Mouse (Mus musculus): Measurements from ENCODE around the gene Cipc. TPM values are rescaled to one million over a fixed set of nuclear protein-coding genes. Genes with fewer than 3 reads are reported as not detected.

The Cipc gene
- polyA plus RNA-seq, 1 experiment from 2014 or later: 24.9 TPM

DNA sequence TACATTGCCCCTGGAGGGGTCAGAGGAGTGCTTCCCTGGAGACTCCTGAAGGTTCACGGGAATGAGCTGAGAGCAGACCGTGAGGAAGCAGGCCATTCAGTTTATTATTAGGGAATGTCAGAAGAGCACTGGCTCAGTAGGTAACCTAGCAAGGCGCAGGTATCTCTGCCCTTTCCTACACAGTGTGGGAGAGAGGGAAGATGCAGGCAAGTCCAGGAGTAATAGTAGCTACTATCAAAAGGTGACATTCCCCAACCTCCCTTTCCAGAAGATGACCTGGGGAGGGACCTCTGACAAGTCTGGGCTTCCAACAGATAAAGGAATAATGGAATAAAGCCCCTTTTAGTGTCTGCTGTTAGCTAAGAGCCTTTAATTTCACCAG is 22.4 kb downstream of the Cipc start:
- Histone ChIP-seq H3K4me3 (ENCODE audit: low read length) (no peak overlapping the region), H3K27me3 (ENCODE audit: insufficient read depth, low read length) (no peaks in the 10 kb centered on the region), H3K9me3 (ENCODE audit: low read length) (no peaks in the 10 kb centered on the region), H3K36me3 (ENCODE audit: insufficient read depth, low read length) (0 out of 2 replicates have a peak, but pooled peaks cover 4% of the 10 kb centered on the region), H3K4me2 (replicated peaks; ENCODE audit: low read depth, low read length) (no peak overlapping the region), H3K27ac (ENCODE audit: low read length) (no peak overlapping the region), H3K4me1 (ENCODE audit: insufficient read depth, low read length) (peaks cover 12% of the 10 kb centered on the region), H3K9ac (replicated peaks; ENCODE audit: low read length) (no peak overlapping the region)
- no peak for ATAC-seq (ENCODE audit: low FRiP score, low TSS enrichment)
- WGBS: 70% methylated on average over 3 of the region's 3 CpGs

DNA sequence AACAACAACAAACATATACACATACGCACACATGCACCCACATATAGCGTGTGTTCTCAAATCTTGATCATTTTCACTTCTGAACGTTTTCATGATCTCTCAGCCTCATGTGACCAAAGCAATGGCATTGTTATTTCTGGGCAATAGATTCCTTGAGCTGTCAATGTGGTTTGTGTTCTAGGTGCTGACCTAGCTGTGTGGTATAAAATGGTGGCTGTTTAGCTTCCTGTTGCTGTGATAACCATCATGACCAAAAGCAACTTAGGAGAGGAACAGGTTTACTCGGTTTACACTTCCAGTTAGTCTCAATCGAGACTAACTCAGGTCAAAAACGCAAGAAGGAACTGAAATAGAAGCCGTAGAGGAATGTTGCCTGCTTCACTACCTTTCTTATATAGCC is 24.2 kb downstream of the Cipc start:
- no peak overlapping the region for H3K4me2 ChIP-seq (replicated peaks; ENCODE audit: low read depth, low read length)
- ATAC-seq (ENCODE audit: low FRiP score, low TSS enrichment): no peak
- no peaks in the 10 kb centered on the region for H3K9me3 ChIP-seq (ENCODE audit: low read length)
- H3K9ac ChIP-seq (replicated peaks; ENCODE audit: low read length): no peak overlapping the region
- 88% methylated on average over 7 of the region's 7 CpGs for WGBS
- H3K4me3 ChIP-seq (ENCODE audit: low read length): no peak overlapping the region
- no peak overlapping the region for H3K27ac ChIP-seq (ENCODE audit: low read length)
- H3K4me1 ChIP-seq (ENCODE audit: insufficient read depth, low read length): peaks cover 23% of the 10 kb centered on the region
- H3K36me3 ChIP-seq (ENCODE audit: insufficient read depth, low read length): no peaks in the 10 kb centered on the region
- H3K27me3 ChIP-seq (ENCODE audit: insufficient read depth, low read length): no peaks in the 10 kb centered on the region

DNA sequence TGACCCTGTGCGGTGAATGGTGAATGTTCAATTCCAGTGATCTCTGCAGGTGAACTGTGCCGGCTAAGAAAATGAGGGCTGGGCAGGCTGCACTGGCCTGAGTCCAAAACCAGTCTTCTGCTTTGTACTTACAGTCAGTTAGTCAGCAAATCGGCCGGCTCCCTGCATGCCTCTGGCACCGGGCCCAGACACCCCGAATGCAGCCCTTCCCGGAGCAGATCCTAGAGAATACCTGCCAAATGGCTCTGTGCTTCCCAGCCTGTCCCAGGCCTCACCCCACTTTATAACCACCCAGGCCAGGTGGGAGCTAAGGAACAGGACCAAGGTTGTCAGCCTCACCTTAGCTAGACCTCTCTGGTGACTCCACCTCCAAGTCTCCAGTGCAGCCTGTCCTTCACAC is 26.4 kb downstream of the Cipc start:
- peak; percentile 9; the same call in 1 of the 2 replicates for ATAC-seq (ENCODE audit: low FRiP score, low TSS enrichment)
- H3K27ac ChIP-seq (ENCODE audit: low read length): no peak overlapping the region
- H3K4me1 ChIP-seq (ENCODE audit: insufficient read depth, low read length): peaks cover 26% of the 10 kb centered on the region
- H3K4me3 ChIP-seq (ENCODE audit: low read length): no peak overlapping the region
- H3K9me3 ChIP-seq (ENCODE audit: low read length): no peaks in the 10 kb centered on the region
- H3K36me3 ChIP-seq (ENCODE audit: insufficient read depth, low read length): no peaks in the 10 kb centered on the region
- 28% methylated on average over 7 of the region's 7 CpGs for WGBS
- H3K27me3 ChIP-seq (ENCODE audit: insufficient read depth, low read length): 0 out of 2 replicates have a peak, but pooled peaks cover 4% of the 10 kb centered on the region
- H3K4me2 ChIP-seq (replicated peaks; ENCODE audit: low read depth, low read length): no peak overlapping the region
- H3K9ac ChIP-seq (replicated peaks; ENCODE audit: low read length): no peak overlapping the region

GRCm38 (mm10) chr12:86973706-86974105 is 26.9 kb downstream of the Cipc start:
- H3K9me3 ChIP-seq (ENCODE audit: low read length): no peaks in the 10 kb centered on the region
- H3K36me3 ChIP-seq (ENCODE audit: insufficient read depth, low read length): no peaks in the 10 kb centered on the region
- peaks cover 26% of the 10 kb centered on the region for H3K4me1 ChIP-seq (ENCODE audit: insufficient read depth, low read length)
- 0 out of 2 replicates have a peak, but pooled peaks cover 7% of the 10 kb centered on the region for H3K27me3 ChIP-seq (ENCODE audit: insufficient read depth, low read length)
- no peak overlapping the region for H3K4me2 ChIP-seq (replicated peaks; ENCODE audit: low read depth, low read length)
- no peak for ATAC-seq (ENCODE audit: low FRiP score, low TSS enrichment)
- no peak overlapping the region for H3K9ac ChIP-seq (replicated peaks; ENCODE audit: low read length)
- H3K27ac ChIP-seq (ENCODE audit: low read length): no peak overlapping the region
- H3K4me3 ChIP-seq (ENCODE audit: low read length): no peak overlapping the region
- WGBS: 38% methylated on average over 8 of the region's 8 CpGs

- 0 out of 2 replicates have a peak, but pooled peaks cover 7% of the 10 kb centered on the region for H3K27me3 ChIP-seq (ENCODE audit: insufficient read depth, low read length)
- H3K9ac ChIP-seq (replicated peaks; ENCODE audit: low read length): peak overlapping the region; percentile 42
- peak; percentile 76 for ATAC-seq (ENCODE audit: low FRiP score, low TSS enrichment)
- H3K36me3 ChIP-seq (ENCODE audit: insufficient read depth, low read length): no peaks in the 10 kb centered on the region
- 7% methylated on average over 39 of the region's 40 CpGs for WGBS
- H3K4me3 ChIP-seq (ENCODE audit: low read length): peak overlapping the region; percentile 31
- H3K4me2 ChIP-seq (replicated peaks; ENCODE audit: low read depth, low read length): peak overlapping the region; percentile 62
- H3K27ac ChIP-seq (ENCODE audit: low read length): no peak overlapping the region
- peaks cover 26% of the 10 kb centered on the region for H3K4me1 ChIP-seq (ENCODE audit: insufficient read depth, low read length)
- no peaks in the 10 kb centered on the region for H3K9me3 ChIP-seq (ENCODE audit: low read length)
Measured at GRCm38 (mm10) chr12:86974387-86975288, 27.8 kb downstream of the Cipc start.

DNA sequence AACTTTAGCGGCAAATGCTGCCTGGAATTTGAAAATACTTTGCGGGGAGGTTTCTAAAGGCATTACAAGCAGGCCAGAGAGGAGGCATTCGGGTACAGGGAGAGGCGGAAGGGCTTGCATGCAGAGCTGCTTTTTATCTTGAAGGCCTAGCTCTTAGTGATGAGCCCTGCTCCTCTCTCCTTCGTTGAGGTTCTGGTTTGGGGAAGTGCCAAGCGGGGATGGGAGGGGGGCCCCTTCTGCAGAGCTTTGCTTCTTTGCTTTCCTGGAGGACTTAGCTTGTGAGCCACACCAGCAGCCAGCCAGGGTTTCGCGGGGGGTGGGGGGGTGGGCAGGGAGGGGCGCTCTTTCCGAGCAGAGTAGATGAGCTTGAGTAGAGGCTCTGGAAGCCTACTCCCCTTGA is 28.9 kb downstream of the Cipc start:
- WGBS: 62% methylated on average over 8 of the region's 10 CpGs
- Histone ChIP-seq H3K4me3 (ENCODE audit: low read length) (no peak overlapping the region), H3K9ac (replicated peaks; ENCODE audit: low read length) (no peak overlapping the region), H3K27ac (ENCODE audit: low read length) (no peak overlapping the region), H3K4me1 (ENCODE audit: insufficient read depth, low read length) (peaks cover 26% of the 10 kb centered on the region), H3K36me3 (ENCODE audit: insufficient read depth, low read length) (no peaks in the 10 kb centered on the region), H3K9me3 (ENCODE audit: low read length) (no peaks in the 10 kb centered on the region), H3K4me2 (replicated peaks; ENCODE audit: low read depth, low read length) (no peak overlapping the region), H3K27me3 (ENCODE audit: insufficient read depth, low read length) (peaks cover 9% of the 10 kb centered on the region; the same call in 1 of the 2 replicates)
- ATAC-seq (ENCODE audit: low FRiP score, low TSS enrichment): no peak

GRCm38 (mm10) chr12:86976511-86977168 is 29.8 kb downstream of the Cipc start:
- Histone ChIP-seq H3K4me1 (ENCODE audit: insufficient read depth, low read length) (peaks cover 26% of the 10 kb centered on the region), H3K36me3 (ENCODE audit: insufficient read depth, low read length) (no peaks in the 10 kb centered on the region), H3K4me2 (replicated peaks; ENCODE audit: low read depth, low read length) (no peak overlapping the region), H3K27ac (ENCODE audit: low read length) (no peak overlapping the region), H3K9me3 (ENCODE audit: low read length) (no peaks in the 10 kb centered on the region), H3K27me3 (ENCODE audit: insufficient read depth, low read length) (peaks cover 9% of the 10 kb centered on the region; the same call in 1 of the 2 replicates), H3K4me3 (ENCODE audit: low read length) (no peak overlapping the region), H3K9ac (replicated peaks; ENCODE audit: low read length) (no peak overlapping the region)
- ATAC-seq (ENCODE audit: low FRiP score, low TSS enrichment): no peak
- 55% methylated on average over 6 of the region's 6 CpGs for WGBS

DNA sequence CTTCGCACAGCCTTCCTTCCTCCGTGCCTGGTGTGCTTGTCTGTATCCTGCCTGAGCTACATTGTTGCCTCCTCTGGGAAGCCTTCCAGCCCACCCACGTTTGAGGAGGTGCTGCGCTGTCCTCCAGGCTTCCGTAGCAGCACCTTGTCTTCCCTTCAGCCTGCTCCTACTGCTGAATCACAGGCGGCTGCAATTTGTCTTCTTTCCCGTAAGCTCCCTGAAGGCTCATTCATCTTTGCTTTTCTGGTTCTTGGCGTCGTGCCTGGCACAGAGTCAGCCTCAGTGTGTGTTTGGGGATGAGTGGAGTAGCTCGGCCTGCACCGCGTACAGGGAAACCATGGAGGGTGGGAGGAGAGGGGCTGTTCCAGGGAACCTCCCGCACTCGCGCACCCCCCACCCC is 31.0 kb downstream of the Cipc start:
- H3K4me2 ChIP-seq (replicated peaks; ENCODE audit: low read depth, low read length): no peak overlapping the region
- peaks cover 13% of the 10 kb centered on the region; the same call in 1 of the 2 replicates for H3K27me3 ChIP-seq (ENCODE audit: insufficient read depth, low read length)
- H3K27ac ChIP-seq (ENCODE audit: low read length): no peak overlapping the region
- 18% methylated on average over 15 of the region's 15 CpGs for WGBS
- ATAC-seq (ENCODE audit: low FRiP score, low TSS enrichment): no peak
- no peaks in the 10 kb centered on the region for H3K36me3 ChIP-seq (ENCODE audit: insufficient read depth, low read length)
- H3K4me1 ChIP-seq (ENCODE audit: insufficient read depth, low read length): peaks cover 26% of the 10 kb centered on the region
- H3K9ac ChIP-seq (replicated peaks; ENCODE audit: low read length): no peak overlapping the region
- no peak overlapping the region for H3K4me3 ChIP-seq (ENCODE audit: low read length)
- H3K9me3 ChIP-seq (ENCODE audit: low read length): no peaks in the 10 kb centered on the region

GRCm38 (mm10) chr12:86981180-86981579 is 34.3 kb downstream of the Cipc start:
- peaks cover 33% of the 10 kb centered on the region for H3K27me3 ChIP-seq (ENCODE audit: insufficient read depth, low read length)
- H3K9ac ChIP-seq (replicated peaks; ENCODE audit: low read length): no peak overlapping the region
- H3K36me3 ChIP-seq (ENCODE audit: insufficient read depth, low read length): no peaks in the 10 kb centered on the region
- no peak for ATAC-seq (ENCODE audit: low FRiP score, low TSS enrichment)
- no peak overlapping the region for H3K4me3 ChIP-seq (ENCODE audit: low read length)
- WGBS: 30% methylated on average over 9 of the region's 9 CpGs
- H3K9me3 ChIP-seq (ENCODE audit: low read length): no peaks in the 10 kb centered on the region
- H3K4me2 ChIP-seq (replicated peaks; ENCODE audit: low read depth, low read length): no peak overlapping the region
- H3K4me1 ChIP-seq (ENCODE audit: insufficient read depth, low read length): peaks cover 3% of the 10 kb centered on the region; the same call in 1 of the 2 replicates
- H3K27ac ChIP-seq (ENCODE audit: low read length): no peak overlapping the region
